Mouse (Mus musculus) cortical plate, adult 2 months (tissue): ENCODE results near the gene Tmcc3. TPM values are rescaled to one million over a fixed set of nuclear protein-coding genes. Genes with fewer than 3 reads are reported as not detected.

ENCODE experiments used
- H3K27ac ChIP-seq: fragments of 200-500 bp; 2 replicates; pipeline ENCODE4 v1.5.1; 2012; ENCODE audit warnings: low read length, control low read depth, inconsistent platforms; ENCODE audit not compliant: insufficient read depth
- H3K4me1 ChIP-seq: fragments of 200-500 bp; 2 replicates; pipeline ENCODE4 v1.6.1; 2011; ENCODE audit warnings: low read length; ENCODE audit not compliant: control insufficient read depth, insufficient read depth
- H3K4me3 ChIP-seq: fragments of 200-500 bp; 2 replicates; pipeline ENCODE4 v1.5.1; 2011; ENCODE audit warnings: mild to moderate bottlenecking, low read length, control low read depth; ENCODE audit not compliant: insufficient read depth
- CTCF ChIP-seq: fragments of 200-500 bp; IDR thresholded peaks from 2 replicates; pipeline ENCODE4 v1.5.1; 2011; ENCODE audit warnings: mild to moderate bottlenecking, control low read depth, low read length; ENCODE audit not compliant: insufficient read depth; ENCODE audit errors: extremely low read depth
- POLR2A ChIP-seq: fragments of 200-500 bp; IDR thresholded peaks from 2 replicates; pipeline ENCODE4 v1.6.1; 2011; ENCODE audit warnings: mild to moderate bottlenecking, low read length, control low read depth; ENCODE audit not compliant: insufficient read depth; ENCODE audit errors: extremely low read depth
- polyA plus RNA-seq: library from polyadenylated mRNA; depleted of rRNA; stranded (reverse); fragments of >200 nt; gene quantifications from 2 replicates; pipeline ENCODE4 v1.2.3, GENCODE M21; 2012

Gene Tmcc3
- polyA plus RNA-seq, 1 experiment, result 28.5 TPM

GRCm38 (mm10) chr10:94514091-94514505, 202.3 kb downstream of the Tmcc3 start:
- Histone ChIP-seq H3K27ac (no peak overlapping the region), H3K4me3 (peak overlapping the region; percentile 64), H3K4me1 (peaks cover 2% of the 10 kb centered on the region; the same call in 1 of the 2 replicates)
- TF ChIP-seq POLR2A (no peak), CTCF (no peak)

- TF ChIP-seq POLR2A, result no peak
- Histone ChIP-seq H3K4me3 (peak overlapping the region; percentile 64), H3K4me1 (peaks cover 2% of the 10 kb centered on the region; the same call in 1 of the 2 replicates), H3K27ac (peak overlapping the region; percentile 77)
Measured at GRCm38 (mm10) chr10:94514506-94515178, 202.9 kb downstream of the Tmcc3 start.

GRCm38 (mm10) chr10:94515179-94515545, 203.4 kb downstream of the Tmcc3 start:
- TF ChIP-seq CTCF, result peak; percentile 16; the same call in 1 of the 2 replicates
- TF ChIP-seq POLR2A, result no peak
- H3K4me1 ChIP-seq, result peaks cover 2% of the 10 kb centered on the region; the same call in 1 of the 2 replicates
- H3K27ac ChIP-seq, result peak overlapping the region; percentile 77
- peak overlapping the region; percentile 64 for H3K4me3 ChIP-seq

GRCm38 (mm10) chr10:94515583-94515982, 203.8 kb downstream of the Tmcc3 start:
- Histone ChIP-seq H3K4me3 (peak overlapping the region; percentile 64), H3K4me1 (peaks cover 2% of the 10 kb centered on the region; the same call in 1 of the 2 replicates), H3K27ac (peak overlapping the region; percentile 77)
- TF ChIP-seq POLR2A (no peak), CTCF (no peak)

- Histone ChIP-seq H3K4me3 (no peak overlapping the region), H3K4me1 (peaks cover 3% of the 10 kb centered on the region)
Measured at GRCm38 (mm10) chr10:94519887-94520286, 208.1 kb downstream of the Tmcc3 start.

GRCm38 (mm10) chr10:94520306-94521106, 208.8 kb downstream of the Tmcc3 start:
- H3K4me1 ChIP-seq, result peaks cover 3% of the 10 kb centered on the region
- no peak overlapping the region for H3K4me3 ChIP-seq
- TF ChIP-seq CTCF (no peak), POLR2A (no peak)
- no peak overlapping the region for H3K27ac ChIP-seq

More at GRCm38 (mm10) chr10:94519887-94520286, 208.1 kb downstream of the Tmcc3 start:
- no peak overlapping the region for H3K27ac ChIP-seq
- no peak for TF ChIP-seq POLR2A
- no peak for TF ChIP-seq CTCF

GRCm38 (mm10) chr10:94521107-94521401, 209.3 kb downstream of the Tmcc3 start:
- TF ChIP-seq CTCF (no peak), POLR2A (no peak)
- no peak overlapping the region for H3K27ac ChIP-seq
- H3K4me1 ChIP-seq, result peaks cover 3% of the 10 kb centered on the region
- H3K4me3 ChIP-seq, result no peak overlapping the region

- TF ChIP-seq POLR2A, result no peak
- no peak overlapping the region for H3K4me3 ChIP-seq
- H3K4me1 ChIP-seq, result peaks cover 3% of the 10 kb centered on the region
- H3K27ac ChIP-seq, result no peak overlapping the region
Measured at GRCm38 (mm10) chr10:94521776-94522175, 210.0 kb downstream of the Tmcc3 start.

GRCm38 (mm10) chr10:94523297-94523696, 211.5 kb downstream of the Tmcc3 start:
- Histone ChIP-seq H3K4me3 (no peak overlapping the region), H3K4me1 (peaks cover 2% of the 10 kb centered on the region), H3K27ac (no peak overlapping the region)
- no peak for TF ChIP-seq POLR2A
- TF ChIP-seq CTCF, result no peak

- Histone ChIP-seq H3K4me3 (no peak overlapping the region), H3K27ac (no peak overlapping the region)
- TF ChIP-seq POLR2A (no peak), CTCF (no peak)
Measured at GRCm38 (mm10) chr10:94523711-94524156, 212.0 kb downstream of the Tmcc3 start.

GRCm38 (mm10) chr10:94524966-94525365, 213.2 kb downstream of the Tmcc3 start:
- TF ChIP-seq CTCF (no peak), POLR2A (no peak)
- H3K4me1 ChIP-seq, result peaks cover 2% of the 10 kb centered on the region
- no peak overlapping the region for H3K27ac ChIP-seq
- H3K4me3 ChIP-seq, result no peak overlapping the region

More at GRCm38 (mm10) chr10:94523711-94524156, 212.0 kb downstream of the Tmcc3 start:
- H3K4me1 ChIP-seq, result peaks cover 2% of the 10 kb centered on the region
